Mouse (Mus musculus) naive thymus-derived CD4-positive, alpha-beta T cell, adult 2 months (primary cell): Measurements from ENCODE around the gene Yap1.
A peak's percentile ranks its signal among the peaks of the same experiment; 100 is the strongest.

Source experiments
- DNase-seq: peaks from one replicate; pipeline ENCODE4 v3.0.0-alpha.2; 2011; ENCODE audit warnings: low read depth

Yap1 gene

DNA sequence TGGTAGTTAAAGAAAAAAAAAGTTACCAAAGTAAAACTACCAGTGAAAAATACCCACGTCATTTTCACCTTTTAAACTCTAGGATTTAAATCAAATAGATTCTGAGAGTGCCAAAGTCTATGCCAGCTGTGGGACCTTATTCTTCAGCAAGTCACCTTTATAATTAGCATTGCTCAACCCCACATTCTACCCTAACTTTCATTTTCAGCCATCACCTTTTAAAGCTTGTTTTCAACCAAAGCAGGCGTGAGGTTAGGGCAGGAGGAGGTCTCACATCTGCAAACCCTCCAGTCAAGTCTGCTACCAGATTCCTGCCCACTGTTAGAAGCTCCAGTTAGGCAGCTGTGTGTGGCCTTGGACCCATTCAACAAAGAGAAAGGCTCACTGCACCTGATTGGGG is 32.4 kb downstream of the Yap1 start:
- no peak for DNase-seq

DNA sequence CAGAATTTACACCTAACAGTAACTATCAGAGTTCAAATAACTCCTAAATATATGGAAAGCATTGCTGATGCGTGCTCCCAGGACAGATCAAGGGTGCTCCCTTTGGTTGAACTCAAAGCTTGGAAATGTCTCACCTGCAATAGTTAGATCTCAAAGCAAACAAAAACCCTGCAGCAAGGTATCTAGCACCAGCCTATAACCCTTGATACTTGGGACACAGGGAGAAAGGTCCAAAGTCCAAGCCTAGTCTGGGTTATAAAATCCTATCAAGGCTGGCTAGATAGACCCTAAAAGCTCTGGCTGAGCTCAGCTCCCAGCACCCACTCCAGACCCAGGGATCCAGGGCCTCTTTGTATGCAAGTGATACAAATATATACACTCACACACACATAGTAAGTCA is 36.4 kb downstream of the Yap1 start:
- DNase-seq, result no peak

DNA sequence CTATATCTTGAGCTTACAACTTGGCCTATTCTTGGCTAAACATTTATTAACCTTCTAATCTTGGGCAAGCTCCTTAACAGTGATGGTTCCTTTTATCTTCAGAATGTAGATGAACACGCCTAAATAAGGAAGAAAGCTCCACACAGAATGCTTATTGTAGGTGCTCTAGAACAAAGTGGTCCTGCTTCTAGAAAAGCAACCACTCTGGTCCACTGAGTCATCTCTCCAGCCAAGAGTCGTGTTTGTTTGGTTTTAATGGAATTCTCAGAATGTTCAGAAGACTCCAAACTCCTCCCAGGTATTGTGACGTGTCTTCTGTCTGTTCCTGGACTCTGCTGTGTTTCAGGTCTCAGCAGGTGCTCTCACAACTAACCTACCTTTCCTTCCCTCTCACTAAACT is 38.8 kb downstream of the Yap1 start:
- DNase-seq, result no peak

DNA sequence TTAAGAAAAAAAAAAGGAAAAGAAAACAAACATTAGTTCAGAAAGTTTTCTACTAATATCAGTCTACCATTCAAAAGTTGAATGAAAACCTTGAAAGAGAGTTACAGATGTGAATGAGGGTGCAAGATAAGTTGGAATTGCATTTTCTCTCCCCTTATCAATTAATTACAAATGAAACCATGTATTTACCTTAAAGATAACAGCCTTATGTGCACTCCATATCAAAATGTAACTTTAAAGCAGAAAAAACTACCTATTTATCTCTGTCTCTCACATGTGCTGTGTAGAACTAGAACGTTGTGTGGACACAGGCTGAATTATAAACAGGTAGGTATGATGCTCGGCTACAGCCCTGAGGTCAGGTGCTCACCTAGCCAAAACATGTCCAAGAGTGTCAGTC is 40.5 kb downstream of the Yap1 start:
- DNase-seq, result no peak

DNA sequence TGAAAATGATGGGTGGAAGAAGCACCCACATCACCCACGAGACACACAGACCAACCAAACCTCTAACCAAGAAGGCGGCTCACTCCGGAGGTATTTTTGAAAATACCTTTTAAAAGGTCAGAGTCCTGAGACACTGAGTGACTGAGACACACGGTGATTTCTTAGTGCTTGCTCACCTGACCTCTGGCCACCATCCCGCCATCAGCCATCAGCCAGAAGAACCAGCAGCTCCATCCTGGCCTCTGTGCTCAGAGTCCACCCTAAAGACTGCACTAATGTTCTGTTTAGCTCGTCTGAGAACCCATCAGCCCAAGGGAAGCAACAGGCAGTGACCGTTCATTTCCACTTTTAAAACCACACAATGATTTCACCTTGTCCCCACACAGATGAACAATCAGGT is 41.5 kb downstream of the Yap1 start:
- no peak for DNase-seq

DNA sequence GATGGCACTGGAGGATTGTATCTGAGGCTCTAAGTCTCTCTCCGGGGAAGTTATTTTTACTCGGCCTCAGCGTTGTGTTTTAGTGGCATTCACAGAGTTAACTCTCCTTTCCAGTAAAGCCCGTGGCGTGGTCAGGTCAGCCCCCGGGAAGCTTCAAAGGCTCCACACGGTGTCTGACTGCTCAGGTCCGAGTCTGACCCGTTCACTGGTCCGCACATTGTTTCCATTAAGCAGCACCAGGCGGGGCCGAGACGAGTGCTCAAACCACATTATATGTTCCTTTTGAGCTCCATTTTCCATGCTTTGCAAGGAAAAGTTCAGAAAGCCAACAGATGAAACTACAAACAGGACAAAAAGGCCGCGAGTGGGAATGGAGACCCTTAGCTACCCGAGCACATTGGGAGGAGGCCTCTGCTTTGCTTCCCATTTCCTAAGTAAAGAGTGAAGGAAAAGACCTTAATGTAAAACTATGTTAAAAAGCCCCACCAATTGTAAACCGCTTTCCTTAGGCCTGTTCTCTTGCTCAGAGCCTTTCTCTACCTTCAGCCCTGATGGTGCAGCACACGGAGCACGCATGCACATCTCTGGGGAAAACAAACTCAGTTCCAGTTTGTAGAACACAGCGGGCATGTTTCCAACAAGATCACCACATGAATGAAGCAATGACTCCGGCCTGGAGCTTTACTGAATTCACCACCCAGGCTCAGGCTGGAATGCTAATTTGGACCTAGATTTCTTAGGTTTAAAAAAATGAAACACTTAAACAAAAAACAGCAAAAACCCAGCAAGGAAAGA is 42.8 kb downstream of the Yap1 start:
- no peak for DNase-seq

DNA sequence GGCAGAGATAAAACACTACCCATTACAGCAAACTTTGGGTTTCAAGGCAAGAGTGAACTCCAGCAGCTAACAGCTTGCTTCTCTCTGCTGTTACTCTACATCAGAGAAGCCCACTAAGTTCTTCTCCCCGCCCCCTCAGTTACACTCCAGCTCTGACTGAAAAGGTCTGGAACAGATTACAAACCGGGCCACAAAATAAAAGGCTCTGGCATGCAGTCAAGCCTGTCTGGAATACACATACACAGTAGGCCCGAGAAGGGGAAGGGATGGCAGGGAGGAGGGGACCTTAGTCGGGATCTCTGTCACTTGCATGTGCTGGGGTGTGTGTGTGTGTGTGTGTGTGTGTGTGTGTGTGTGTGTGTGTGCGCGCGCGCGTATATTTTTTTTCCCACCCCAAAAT is 44.0 kb downstream of the Yap1 start:
- DNase-seq, result no peak

DNA sequence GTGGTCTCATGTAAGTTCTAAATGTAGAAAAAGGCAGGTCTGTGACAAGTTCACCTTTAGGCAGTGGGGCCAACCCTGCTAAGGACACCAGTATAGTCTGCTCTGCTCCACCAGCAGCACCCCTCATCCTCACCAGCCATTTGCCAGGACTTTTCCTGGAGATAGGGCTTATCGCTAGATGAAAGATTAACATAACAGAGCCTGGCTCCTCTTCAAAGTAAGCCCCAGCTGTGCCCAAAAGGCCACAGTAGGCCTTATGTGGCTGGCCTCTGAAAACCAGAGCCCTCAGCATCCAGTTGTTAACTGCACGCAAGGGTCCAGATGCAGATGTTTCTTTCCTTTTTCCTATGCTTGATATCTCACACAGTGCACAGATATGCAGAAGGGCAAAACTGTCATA is 45.1 kb downstream of the Yap1 start:
- DNase-seq, result no peak

DNA sequence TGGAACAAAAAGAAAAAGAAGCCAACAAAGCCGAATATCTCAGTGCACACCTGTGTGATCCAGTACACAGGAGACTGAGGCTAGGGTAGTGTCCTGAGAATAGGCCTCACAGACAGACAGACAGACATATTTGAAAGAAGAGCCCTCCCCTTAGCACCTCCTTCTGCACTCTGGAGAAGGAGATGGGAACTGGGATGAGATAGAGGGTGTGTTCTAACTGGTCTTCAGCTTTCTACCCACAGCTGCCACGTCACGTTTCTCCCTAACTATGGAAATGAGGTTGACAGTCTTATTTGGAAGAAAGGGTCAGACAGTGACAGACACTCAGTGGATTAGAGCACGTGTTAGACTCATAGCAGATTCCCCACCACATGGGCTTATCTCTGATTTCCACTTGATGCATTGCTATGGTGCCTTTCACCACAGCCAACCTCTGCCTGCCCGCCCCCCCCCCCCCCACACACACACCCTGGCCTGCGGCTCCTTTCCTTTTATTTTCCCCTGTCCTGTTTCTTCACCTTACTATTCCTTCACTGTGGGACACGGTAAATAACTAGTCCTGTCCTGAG is 46.3 kb downstream of the Yap1 start:
- no peak for DNase-seq

DNA sequence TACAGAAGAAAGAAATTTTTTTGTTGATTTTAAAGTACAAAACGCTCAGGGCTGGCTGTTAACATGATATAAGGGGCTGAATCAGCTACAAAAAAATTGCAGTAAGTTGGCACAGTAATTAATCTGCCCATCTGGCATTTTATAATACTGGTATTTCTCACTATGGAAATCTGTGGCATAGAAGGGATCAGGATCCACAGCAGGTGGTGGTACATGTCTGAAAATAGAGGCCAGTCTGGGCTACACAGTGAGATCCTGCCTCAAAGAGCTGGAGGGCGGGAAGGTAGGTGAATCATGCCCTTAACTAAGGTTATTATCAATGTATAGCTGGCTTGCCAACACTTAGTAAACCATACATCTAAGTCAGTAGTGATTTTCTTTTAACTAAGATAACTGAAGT is 47.0 kb downstream of the Yap1 start:
- DNase-seq, result no peak

DNA sequence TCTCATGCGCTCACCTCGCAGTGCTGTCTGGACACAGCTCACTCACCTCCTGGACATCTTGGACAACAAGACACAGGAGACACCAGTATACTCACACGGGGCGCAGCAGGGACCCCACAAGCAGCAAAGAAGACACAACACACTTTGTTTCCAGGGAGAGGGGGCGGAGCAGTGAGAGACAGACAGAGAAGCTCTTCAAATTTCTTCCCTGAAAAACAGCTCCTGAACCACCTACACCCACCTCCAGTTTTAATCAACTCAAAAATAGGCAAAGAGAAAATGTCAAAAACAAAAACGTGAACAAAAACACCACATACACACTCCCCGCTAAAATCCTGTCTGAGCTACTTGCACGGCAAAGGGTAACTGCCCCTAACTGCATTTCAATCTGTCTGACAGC is 48.0 kb downstream of the Yap1 start:
- DNase-seq, result no peak

DNA sequence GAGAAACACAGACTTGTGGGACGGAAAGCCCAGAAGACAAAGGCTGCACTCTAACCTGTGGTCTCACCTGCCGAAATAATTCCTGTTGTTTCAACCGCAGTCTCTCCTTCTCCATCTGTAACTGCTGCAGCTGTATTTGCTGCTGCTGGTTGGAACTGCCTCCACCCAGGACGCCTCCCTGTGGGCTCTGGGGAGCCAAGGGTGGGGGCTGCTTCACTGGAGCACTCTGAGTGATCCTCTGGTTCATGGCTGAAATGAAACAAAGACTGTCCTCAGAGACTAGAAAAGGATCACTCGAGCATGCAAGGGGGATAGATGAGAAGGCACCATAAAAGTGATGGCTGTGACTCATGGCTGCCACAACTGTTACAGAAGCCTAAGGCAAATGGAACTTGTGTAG is 51.5 kb downstream of the Yap1 start:
- no peak for DNase-seq

DNA sequence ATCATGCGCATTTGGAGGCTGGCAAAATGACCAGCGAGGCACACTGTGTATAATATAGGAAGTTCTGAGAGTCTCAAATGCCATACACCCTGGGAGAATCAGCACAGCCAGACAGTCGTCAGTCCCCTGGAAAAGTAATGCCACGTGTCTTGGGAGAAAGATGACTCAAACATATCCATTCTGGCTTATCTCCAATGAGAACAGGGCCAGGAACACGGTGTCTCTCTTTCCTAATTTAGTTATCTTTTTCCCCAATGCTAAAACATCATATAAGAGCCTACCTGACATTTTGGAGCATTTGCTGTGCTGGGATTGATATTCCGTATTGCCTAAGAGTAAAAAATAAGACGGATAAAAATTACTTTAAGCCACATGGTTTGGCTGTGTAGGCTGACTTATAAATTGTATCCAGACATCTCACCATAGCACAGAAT is 54.2 kb downstream of the Yap1 start:
- no peak for DNase-seq

DNA sequence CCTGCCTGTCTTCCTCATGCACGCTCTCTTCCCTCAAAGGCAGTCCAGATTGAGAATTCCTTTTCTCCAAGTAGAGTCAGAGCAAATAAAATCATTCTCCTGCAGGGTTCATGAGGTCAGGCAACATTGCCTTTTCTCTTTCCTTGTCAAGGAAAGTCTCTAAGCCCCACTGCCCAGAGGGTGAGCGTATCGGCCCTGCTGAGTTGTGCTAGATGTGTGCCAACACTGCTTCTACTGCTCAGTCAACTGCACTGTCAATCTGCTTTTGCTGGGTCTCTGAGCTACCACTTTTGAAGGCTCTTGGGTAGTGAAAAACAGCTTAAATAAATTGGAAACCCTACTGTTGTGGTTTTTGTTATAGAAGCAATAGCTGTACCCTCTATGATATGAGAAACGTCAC is 56.5 kb downstream of the Yap1 start:
- no peak for DNase-seq

DNA sequence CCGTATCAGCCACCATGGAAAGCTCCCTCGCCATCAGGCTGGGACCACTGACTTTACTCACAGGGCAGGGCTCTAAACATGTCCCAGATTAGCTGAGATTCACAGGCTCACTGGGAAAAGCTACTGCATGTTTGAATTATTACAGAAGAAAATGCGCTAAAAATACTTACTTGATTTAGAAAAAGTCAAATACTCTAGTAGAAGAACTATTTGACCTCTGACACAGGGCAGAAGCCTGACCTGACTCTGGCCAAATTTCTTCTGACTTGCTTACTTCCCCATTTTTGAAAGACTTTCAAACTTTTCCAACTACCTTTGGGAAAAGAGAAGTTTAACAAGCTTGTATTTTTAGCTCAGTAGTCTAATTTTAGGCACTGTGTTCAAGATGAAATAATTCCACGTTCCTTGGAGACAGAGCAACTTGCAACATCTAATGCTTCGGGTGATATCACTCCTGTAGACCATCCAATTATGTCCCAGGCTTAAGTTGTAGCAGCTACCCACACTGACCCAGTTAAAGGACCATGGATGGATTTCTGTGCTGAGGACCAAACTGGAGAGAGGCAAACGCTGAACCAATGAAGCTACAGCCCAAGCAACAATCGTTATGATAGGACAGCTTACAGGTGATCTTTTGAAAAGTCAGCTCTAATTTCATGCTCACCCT is 60.5 kb downstream of the Yap1 start:
- DNase-seq, result no peak

DNA sequence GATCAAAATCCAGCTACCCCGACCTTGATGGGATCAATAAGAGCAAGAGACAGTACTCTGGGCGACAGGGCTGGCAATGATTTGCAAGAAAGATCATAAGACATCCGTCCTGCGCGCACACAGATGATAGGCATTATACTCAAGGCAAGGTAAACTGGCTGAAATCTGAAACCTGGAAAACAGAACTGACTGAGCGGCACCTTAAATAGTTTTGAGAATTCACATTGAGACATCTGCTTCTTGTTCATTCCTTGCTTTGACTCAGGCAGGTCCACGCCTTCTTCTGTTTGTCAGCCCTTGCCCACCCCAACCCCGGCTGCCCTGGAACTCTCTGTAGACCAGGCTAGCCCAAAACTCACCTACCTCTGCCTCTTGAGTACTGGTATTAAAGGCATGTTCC is 61.7 kb downstream of the Yap1 start:
- DNase-seq, result no peak

DNA sequence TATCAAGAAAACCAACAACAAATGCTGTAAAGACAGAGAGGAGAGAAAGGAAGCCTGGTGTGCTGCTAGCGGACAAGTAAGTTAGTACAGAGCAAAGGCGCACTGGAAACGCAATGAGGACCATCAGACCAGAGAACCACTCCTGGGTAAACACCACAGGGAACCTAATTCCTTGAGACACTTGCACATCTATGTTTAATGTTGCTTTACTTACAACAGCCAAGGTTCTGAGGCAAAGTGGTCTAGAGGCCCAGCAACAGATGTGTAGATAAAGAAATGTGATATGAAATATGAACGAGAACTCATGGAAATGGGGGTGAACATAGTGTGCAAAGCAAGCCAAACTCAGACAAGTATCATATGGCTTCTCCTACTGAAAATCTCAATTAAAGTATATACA is 64.3 kb downstream of the Yap1 start:
- no peak for DNase-seq

DNA sequence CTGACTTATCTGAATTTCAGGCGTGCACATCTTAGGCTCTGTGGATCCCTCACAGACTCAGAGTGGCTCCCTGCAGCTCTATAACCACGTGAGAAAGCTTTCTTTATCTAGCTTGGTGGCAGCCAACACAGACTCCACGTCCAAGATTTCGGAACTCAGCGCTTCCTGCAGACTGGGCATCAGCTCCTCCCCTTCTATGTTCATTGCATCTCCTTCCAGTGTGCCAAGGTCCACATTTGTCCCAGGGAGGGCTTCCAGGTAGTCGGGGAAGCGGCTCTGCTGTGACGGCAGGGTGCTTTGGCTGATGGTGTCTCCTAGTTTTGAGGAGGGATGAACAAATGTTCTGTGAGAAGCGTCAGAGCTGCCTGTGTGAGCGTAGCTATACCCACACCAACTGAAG is 70.0 kb downstream of the Yap1 start:
- no peak for DNase-seq

DNA sequence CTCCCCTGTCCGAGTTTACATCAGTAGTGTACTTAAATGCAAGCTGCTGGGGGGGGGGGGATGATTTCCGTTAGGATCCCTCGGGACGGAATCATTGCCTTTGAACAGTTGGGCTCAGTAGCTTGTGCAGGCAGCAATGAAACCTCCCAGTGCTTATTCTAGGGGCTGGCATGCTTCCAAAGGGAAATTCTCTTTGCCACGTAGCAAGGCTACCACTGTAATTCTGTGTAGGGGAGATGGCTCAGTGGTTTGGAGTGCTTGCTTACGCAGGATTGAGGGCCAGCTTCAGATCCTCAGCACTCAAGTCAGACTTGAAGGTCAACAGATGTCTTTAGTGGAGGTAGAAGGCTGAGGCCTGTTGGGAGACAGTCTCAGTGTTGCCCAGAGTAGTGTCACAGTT is 74.8 kb downstream of the Yap1 start:
- DNase-seq, result no peak

DNA sequence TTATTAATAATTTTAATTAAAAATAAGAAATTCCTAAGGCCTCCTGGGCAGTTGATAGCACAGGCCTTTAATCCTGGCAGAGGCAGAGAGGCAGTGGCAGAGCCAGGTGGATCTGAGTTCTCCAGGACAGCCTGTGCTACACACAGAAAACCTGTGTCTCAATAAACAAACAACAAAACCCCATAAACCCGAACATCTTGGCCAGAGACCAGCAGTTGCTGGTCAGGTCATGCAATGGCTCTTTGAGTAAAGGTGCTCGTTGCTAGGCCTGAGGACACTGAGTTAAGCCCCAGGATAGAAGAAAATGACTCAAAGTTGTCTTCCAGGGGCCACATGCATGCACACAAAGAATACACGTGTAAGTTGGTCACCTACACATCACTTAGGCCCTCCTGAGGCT is 75.5 kb downstream of the Yap1 start:
- DNase-seq, result no peak

DNA sequence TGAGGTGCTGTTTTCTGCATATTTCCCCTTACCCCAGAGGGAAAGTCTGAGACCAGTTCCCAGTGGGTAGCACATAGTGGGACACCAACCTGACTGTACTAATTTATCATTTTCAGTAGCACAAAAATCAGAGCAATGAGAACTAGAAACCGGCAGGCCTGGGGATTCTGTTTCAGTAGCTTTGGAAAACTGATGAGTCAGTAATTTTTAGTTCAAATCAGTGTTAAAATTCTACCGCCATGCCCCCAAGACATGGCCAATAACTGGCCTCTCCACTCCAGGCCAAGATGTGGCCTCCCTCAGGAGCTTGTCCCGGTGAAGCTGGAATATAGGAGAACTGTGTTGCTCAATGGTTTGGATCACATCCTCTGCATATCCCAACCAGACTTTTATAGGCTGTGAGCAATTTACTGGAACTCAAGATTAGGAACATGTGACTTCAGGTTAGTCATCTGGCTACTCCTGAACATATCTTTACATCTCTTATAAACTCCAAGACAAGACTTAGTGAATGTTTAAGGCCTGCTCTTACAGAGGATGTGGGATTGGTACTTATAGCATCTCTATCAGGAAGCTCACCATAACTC is 76.1 kb downstream of the Yap1 start:
- DNase-seq, result no peak

DNA sequence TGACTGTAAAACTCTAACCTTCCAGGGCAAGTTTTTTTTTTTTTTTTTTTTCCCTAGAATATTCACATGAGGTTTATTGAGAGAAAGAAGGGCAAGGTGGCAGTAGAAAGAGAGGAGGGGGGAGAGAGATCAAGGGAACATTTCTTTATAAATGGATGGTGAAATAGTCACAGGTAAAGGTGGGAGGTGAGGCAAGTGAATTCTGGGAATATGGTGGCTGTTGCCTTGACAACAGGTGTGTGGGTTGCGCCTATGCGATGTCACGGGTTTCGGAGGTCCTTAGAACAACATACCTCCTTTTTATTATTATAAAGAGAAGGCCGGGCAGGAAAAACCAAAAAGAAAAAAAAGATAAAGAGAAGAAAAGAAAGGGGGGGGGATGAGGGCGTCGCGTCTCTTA is 89.5 kb downstream of the Yap1 start:
- no peak for DNase-seq

DNA sequence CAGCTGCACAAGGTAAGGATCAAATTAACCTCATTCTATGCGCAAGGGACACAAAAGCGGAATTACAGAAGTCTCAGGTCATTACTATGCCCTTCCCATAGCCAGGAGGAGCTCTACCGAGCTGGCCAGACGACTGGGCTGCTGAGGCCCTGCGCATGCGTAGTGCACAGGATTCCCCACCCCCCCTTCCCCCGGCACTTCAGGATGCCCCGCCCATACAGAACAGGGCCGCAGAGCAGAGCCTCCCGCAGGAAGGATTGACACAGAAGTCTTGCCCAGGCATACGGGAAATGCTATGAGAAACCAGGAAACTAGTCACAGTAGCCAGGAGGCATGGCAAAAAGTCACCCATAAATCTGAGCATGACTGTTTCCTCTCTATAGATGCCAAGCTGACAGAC is 89.9 kb downstream of the Yap1 start:
- DNase-seq, result peak; percentile 55
